Mouse (Mus musculus) ES-Bruce4 (cell line): ENCODE measurements at regions not wholly inside any gene's neighbourhood (a gene's known extent, or its start where the extent isn't known, plus 50 kb on each side); places are given as distances from the start of the nearest gene placed in this dataset.

Experiments used
- H3K27ac ChIP-seq: 2 replicates; pipeline ENCODE4 v1.5.1; 2012; ENCODE audit warnings: low read length, inconsistent platforms; ENCODE audit not compliant: insufficient read depth
- H3K27me3 ChIP-seq: 2 replicates; pipeline ENCODE4 v1.6.1; 2012; ENCODE audit warnings: mild to moderate bottlenecking, low read length, inconsistent platforms; ENCODE audit not compliant: control insufficient read depth, poor library complexity, insufficient read depth, severe bottlenecking
- H3K36me3 ChIP-seq: 2 replicates; pipeline ENCODE4 v1.6.1; 2012; ENCODE audit warnings: inconsistent platforms, mild to moderate bottlenecking, low read length, moderate library complexity; ENCODE audit not compliant: control insufficient read depth, poor library complexity, insufficient read depth, severe bottlenecking
- H3K4me1 ChIP-seq: one replicate; pipeline ENCODE4 v1.8.1; 2011; ENCODE audit warnings: low read length; ENCODE audit not compliant: control insufficient read depth, insufficient read depth
- H3K4me3 ChIP-seq: 2 replicates; pipeline ENCODE4 v1.5.1; 2011; ENCODE audit warnings: low read depth, mild to moderate bottlenecking, low read length
- H3K9ac ChIP-seq: 2 replicates; pipeline ENCODE4 v1.6.1; 2012; ENCODE audit warnings: low read depth, mild to moderate bottlenecking, inconsistent platforms; ENCODE audit not compliant: poor library complexity, severe bottlenecking
- H3K9me3 ChIP-seq: replicated peaks from 2 replicates; pipeline ENCODE4 v1.6.1; 2012; ENCODE audit warnings: mild to moderate bottlenecking, low read length, inconsistent platforms; ENCODE audit not compliant: control insufficient read depth, poor library complexity, insufficient read depth, severe bottlenecking
- CTCF ChIP-seq: IDR thresholded peaks from one replicate; pipeline ENCODE4 v1.8.1; 2011; ENCODE audit warnings: low read depth, low read length
- EP300 ChIP-seq: IDR thresholded peaks from 2 replicates; pipeline ENCODE4 v1.6.1; 2011; ENCODE audit warnings: low read depth, low read length; ENCODE audit not compliant: insufficient read depth
- POLR2A ChIP-seq: IDR thresholded peaks from one replicate; pipeline ENCODE4 v1.8.1; 2011; ENCODE audit warnings: low read length; ENCODE audit not compliant: insufficient read depth

DNA sequence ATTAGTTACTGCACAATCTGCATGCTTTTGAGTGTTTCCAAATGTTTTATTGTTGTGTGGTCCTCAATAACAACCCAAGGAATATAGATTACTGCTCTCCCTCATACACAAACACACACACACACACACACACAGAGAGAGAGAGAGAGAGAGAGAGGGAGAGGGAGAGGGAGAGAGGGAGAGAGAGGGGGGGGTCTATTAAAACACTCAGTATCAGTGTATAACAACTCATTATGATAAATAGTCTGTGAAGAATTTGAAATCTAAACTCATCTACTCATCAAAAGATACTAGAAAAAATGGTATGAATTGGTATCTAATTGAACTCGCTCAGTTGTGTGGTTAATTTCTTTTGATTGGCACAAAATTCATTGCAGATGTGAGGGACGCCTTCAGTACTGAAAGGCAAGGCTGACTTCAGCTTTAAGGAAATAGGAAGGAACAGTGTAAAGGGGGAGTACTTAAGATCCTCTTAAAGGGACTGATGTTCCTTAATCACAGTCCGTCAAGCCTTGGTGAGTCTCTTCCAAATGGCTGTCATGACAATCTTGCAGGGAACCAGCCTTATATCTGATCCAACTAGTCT, 72.6 kb upstream of the Npy2r start:
- TF ChIP-seq POLR2A = no peak
- no peak for TF ChIP-seq CTCF
- no peak for TF ChIP-seq EP300
- Histone ChIP-seq H3K27ac (no peak overlapping the region), H3K36me3 (no peaks in the 10 kb centered on the region), H3K4me1 (no peaks in the 10 kb centered on the region), H3K4me3 (no peak overlapping the region), H3K9ac (no peak overlapping the region), H3K9me3 (no peaks in the 10 kb centered on the region), H3K27me3 (no peaks in the 10 kb centered on the region)

- no peaks in the 10 kb centered on the region for H3K27me3 ChIP-seq
- TF ChIP-seq POLR2A (no peak), CTCF (no peak), EP300 (no peak)
- H3K4me3 ChIP-seq = no peak overlapping the region
- no peaks in the 10 kb centered on the region for H3K4me1 ChIP-seq
- H3K27ac ChIP-seq = no peak overlapping the region
- H3K9ac ChIP-seq = no peak overlapping the region
- no peaks in the 10 kb centered on the region for H3K9me3 ChIP-seq
- H3K36me3 ChIP-seq = no peaks in the 10 kb centered on the region
These were observed 71.5 kb upstream of the Npy2r start for GRCm38 (mm10) chr3:82619371-82619770.

- no peaks in the 10 kb centered on the region for H3K36me3 ChIP-seq
- H3K27ac ChIP-seq = no peak overlapping the region
- no peak for TF ChIP-seq EP300
- TF ChIP-seq CTCF = no peak
- no peak for TF ChIP-seq POLR2A
- H3K4me3 ChIP-seq = no peak overlapping the region
- H3K27me3 ChIP-seq = no peaks in the 10 kb centered on the region
- no peaks in the 10 kb centered on the region for H3K9me3 ChIP-seq
- H3K4me1 ChIP-seq = no peaks in the 10 kb centered on the region
- H3K9ac ChIP-seq = no peak overlapping the region
These were observed 54.0 kb upstream of the Npy2r start for GRCm38 (mm10) chr3:82601880-82602279.

DNA sequence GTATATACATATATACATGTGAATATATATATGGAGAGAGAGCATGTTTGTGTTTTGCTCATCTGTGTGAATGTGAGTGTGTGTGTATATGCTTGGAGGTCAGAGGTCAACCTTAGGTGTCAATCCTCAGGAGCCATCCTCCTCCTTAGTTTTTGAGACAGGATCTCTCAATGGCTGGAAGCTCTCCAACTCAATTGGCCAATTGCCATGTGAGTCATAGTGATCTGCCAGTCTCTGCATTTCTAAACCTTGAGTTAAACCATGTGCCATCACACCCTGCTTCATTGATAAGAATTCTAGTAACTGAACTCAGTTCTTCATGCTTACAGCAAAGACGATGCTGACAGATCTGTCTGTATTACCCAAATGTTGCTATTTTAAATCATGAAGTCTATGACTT, 50.8 kb upstream of the Npy2r start:
- Histone ChIP-seq H3K4me3 (no peak overlapping the region), H3K4me1 (no peaks in the 10 kb centered on the region), H3K27me3 (no peaks in the 10 kb centered on the region), H3K36me3 (no peaks in the 10 kb centered on the region), H3K27ac (no peak overlapping the region), H3K9me3 (peaks cover under 1% of the 10 kb centered on the region; the same call in 1 of the 2 replicates), H3K9ac (no peak overlapping the region)
- TF ChIP-seq CTCF (no peak), POLR2A (no peak)
